Mouse (Mus musculus) ovary, postnatal 36 days (tissue): ENCODE measurements around the gene Polm.

Experiments
- DNase-seq: peaks from one replicate; pipeline ENCODE4 v3.0.0; 2022; ENCODE audit warnings: low spot score, mixed read lengths

Gene Polm

GRCm38 (mm10) chr11:5802457-5803217 is 35.2 kb downstream of the Polm start:
- no peak for DNase-seq

- no peak for DNase-seq
Measured at GRCm38 (mm10) chr11:5802005-5802404, 35.8 kb downstream of the Polm start.

GRCm38 (mm10) chr11:5801511-5801910 is 36.3 kb downstream of the Polm start:
- no peak for DNase-seq

DNA sequence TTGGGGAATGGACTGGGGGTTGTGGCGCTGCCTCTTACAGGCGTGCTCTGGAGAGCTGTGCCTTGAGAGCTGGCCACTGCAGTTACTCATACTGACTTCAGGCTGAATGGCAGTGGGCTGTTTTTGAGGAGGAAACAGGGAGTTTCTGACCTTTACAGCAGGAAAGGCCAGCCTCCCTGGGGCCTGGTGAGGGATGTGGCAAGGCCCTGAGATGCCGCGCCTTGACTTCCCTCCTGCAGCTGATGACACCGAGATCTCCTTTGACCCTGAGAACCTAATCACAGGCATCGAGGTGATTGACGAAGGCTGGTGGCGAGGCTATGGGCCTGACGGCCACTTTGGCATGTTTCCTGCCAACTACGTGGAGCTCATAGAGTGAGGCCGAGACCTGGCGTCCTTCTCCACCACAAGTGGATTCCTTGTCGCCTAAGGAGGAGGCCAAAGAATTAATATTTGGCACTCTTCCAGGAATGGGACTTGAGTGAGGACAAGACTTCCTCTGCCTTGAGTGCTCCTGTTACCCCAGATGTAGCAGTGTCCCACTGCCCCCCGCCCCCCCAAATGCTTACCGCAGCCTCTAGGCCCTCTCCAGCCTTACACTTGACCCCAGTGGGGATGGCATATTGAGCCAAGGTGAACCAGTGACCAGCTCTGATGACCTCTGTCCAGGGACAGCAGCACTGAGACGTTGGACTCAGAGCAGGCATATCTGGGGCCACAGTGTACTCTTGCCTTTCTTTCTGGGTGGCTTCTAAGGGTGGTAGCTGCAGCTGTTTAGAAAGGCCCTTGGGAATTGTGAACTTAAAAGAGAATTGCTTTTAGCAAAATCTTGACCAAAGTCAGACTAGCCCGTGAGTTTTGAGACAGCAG is 38.0 kb downstream of the Polm start:
- DNase-seq: no peak

GRCm38 (mm10) chr11:5797928-5798327 is 39.9 kb downstream of the Polm start:
- no peak for DNase-seq

DNA sequence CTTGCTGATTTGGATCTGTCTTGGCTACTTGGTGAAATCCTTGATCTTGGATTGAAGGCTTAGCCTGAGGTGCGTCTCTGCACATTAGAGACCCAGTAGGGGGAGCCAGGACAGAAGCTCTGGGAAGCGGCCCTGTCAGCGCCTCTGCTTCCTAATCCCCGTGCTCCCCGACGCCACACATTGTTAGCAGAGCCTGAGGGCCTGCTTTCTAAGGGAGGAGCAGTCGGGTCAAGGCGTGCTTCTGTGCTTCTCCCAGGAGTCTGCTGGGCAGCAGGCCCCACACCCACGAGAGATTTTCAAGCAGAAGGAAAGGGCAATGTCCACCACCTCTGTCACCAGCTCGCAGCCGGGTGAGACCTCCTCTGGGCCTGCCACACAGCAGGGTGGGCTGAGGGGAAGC is 40.4 kb downstream of the Polm start:
- DNase-seq: no peak

DNA sequence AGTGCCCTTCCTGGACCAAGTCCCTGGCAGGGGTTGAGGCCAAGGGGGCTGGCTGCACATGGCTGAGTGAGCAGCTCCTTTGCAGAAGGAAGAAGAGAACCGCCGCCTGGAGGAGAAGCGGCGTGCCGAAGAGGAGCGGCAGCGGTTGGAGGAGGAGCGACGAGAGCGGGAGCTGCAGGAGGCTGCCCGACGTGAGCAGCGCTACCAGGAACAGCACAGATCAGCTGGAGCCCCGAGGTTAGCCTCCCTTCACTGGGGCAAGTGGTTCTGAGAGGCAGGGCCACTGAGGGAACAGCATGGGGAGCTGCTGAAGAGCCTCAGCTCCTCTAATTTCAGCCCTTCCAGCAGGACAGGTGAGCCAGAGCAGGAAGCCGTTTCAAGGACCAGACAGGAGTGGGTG is 40.9 kb downstream of the Polm start:
- no peak for DNase-seq

DNA sequence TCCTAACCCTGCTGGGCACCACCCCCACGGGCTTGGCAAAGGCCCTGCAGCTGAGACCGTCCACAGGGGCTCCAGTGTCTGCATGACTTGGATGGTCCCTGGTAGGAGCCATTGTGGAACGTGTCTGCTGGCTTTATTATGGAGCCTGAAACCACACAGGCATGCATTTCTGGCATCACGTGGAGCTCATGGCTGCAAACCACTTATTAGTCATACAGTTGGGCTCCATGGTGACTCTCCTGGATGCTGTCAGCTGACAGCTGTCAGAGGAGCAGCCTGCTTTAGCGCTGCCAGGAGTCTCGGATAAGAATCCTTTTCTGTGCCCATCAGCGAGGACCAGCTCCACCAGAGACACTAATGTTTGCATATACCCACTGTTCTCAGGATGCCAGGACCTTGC is 42.1 kb downstream of the Polm start:
- DNase-seq: no peak

GRCm38 (mm10) chr11:5795290-5795689 is 42.5 kb downstream of the Polm start:
- no peak for DNase-seq

- no peak for DNase-seq
Measured at GRCm38 (mm10) chr11:5790431-5790830, 47.4 kb downstream of the Polm start.

DNA sequence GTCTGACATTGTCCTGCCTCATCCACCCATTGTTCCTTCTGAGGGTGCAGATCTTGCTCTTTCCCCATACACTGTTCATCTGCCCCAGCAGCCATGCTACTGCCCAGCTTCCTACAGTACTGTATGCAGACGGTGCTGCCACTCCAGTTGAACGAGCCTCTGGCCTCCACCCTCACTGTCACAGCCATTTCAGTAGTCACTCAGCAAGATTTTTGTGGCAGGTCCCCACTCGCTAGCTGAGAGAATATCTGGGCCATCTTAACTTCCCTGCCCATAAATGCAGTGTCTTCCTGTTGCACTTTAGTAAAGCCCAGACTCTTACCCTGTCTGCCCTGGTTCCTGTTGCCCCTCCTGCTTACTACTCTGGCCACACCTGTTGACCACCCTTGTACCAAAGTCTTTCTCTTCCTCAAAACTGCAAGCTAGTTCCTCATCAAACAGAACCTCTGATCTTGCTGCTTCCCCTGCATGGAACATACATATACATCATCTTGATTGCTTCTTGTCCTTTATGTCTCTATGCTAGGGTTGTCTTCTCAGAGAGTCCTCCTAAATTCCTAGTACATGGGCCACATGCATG is 48.0 kb downstream of the Polm start:
- DNase-seq: no peak

DNA sequence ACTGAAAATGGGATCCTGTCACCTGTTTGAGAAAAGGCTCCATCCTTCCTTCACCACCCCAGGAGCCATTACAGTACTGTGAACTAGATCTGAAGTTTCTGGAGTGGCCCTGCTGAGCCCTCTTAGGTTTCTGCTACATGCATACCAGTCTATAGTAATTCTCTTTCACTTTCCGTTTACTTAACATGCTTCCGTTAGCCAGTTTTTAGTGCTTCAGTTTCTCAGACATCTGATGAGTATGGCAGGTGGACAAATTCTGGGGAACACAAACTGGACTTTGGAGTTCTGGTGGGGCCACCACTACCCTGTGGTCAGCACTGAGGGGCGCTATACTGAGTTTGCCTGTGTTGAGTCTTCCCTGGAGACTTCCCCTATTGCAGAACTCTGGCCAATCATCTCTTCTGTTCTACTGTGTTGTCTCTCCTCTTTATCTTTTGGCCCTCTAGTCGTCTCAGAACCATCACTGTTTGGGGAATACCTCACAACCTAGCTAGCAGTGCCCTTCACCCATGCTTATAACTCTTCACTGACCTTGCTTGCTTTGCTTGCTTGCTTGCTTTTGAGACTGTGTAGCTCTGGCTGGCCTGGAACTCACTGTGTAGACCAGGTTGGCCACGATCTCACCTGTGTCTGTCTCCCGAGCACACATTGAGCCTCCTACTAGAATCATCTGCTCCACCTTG is 48.6 kb downstream of the Polm start:
- DNase-seq: no peak

GRCm38 (mm10) chr11:5788056-5789014 is 49.5 kb downstream of the Polm start, which contains the start of gene Dbnl:
Gene Dbnl (plus strand): TSS chr11:5788488.
- DNase-seq: peak; percentile 95

DNA sequence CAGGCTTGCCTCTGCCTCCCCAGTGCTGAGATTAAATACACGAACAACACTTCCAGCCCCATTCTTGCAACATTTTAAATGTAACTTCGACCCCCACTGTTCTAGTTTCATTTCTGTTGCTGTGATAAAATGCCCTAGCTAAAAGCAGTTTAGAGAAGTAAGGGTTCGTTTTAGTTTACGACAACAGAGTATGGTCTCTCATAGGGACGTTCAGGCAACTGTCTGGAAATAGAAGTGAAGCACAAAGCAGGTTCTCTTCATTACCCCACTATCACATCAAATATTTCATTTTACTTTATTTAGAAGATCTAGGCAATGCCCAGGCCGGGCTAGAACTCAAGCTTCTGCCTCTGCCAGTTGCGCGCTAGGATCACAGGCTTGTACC is 50.2 kb downstream of the Polm start:
- no peak for DNase-seq

DNA sequence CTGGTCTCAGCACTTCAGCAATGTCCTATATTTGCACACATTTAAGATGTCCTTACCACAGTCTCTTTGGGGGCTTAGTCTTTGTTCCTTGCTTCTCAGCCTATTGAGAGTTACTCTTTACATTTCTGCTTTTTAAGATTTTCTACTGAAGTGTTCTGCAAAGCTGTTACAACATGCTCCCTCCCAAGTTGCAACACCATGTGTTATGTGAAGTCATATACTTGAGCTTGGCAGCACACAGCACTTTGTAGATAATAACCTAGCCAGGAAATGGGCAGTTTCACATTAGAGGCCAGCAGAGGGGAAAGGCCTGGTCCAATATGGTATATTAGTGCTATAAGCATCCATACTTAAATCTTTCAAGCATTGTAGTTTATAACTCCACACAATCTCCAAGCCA is 52.1 kb downstream of the Polm start:
- DNase-seq: no peak

DNA sequence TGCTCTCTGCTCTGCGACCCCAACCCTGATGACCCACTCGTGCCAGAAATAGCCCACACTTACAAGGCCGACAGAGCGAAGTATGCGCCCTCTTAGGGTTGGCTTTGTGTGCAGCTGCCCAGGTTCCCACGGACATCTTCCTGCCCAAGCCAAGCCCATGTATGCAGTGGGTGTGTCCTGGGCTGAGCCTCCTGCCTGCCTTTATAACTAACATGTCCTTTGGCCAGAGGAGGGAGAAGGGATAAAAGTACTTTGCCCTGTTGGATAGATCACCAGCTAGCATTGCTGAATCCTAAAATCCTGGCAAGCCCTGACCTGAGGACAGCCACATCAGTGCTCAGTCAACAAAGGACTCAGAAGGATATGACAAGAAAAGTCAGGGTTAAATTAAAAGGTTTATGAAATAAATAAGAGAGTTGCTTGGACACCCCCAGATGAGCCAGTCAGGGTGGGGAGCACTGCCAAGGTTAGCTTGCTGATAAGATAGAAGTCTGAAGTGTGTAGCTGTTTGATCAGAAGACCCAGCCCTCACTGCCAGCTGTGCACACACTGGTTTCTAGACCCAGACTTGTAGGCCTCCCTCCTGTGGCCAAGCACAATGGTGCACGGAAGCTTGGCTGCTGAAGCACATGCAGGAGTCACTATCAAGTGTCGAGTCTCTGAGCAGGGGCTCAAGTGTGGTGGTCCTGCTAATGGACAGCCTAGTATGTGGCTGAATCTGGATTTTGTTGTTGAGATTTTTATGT is 55.4 kb downstream of the Polm start:
- no peak for DNase-seq

DNA sequence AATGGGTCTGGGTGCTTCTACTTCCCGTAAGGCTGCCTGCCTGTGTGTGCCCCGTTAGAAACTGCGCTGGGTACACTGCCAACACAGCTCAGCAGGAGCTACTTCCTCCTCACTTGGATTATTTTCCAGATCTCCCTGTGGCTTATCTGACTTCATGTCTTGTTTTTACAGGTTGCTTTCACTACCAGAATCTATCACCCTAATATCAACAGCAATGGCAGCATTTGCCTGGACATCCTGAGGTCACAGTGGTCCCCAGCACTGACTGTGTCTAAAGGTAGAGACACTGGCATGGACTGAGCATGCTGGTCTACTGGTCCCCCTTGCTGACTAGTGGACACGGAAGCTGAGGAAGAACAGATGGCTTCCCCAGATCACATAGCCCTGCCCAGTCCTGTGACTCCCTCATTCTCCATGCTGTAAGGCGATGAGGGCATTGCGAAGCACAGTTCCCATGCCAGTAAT is 57.7 kb downstream of the Polm start:
- no peak for DNase-seq

GRCm38 (mm10) chr11:5778481-5778880 is 59.3 kb downstream of the Polm start:
- DNase-seq: no peak
